Mouse (Mus musculus) 416B (cell line): ENCODE measurements around the gene Pcsk5.
"Not testable (repeated sequence)": the region's sequence is repeated elsewhere in the genome, so short reads cannot be mapped to it uniquely, and the experiment has no call there.

Experiments used
- DNase-seq: peaks from one replicate; pipeline ENCODE4 v3.0.0; 2011; ENCODE audit warnings: low read depth

Gene Pcsk5

DNA sequence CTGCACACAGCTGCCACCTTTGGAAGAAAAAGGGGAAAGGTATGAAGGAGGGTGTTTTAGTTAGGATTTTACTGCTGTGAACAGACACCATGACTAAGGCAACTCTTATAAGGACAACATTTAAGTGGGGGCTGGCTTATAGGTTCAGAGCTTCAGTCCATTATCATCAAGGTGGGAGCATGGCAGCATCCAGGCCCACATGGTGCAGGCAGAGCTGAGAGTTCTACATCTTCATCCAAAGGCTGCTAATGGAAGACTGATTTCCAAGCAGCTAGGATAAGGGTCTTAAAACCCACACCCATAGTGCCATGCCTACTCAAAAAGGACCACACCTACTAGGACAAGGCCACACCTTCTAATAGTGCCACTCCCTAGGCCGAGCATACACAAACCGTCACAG, 364.3 kb downstream of the Pcsk5 start:
- DNase-seq: not testable (repeated sequence)

DNA sequence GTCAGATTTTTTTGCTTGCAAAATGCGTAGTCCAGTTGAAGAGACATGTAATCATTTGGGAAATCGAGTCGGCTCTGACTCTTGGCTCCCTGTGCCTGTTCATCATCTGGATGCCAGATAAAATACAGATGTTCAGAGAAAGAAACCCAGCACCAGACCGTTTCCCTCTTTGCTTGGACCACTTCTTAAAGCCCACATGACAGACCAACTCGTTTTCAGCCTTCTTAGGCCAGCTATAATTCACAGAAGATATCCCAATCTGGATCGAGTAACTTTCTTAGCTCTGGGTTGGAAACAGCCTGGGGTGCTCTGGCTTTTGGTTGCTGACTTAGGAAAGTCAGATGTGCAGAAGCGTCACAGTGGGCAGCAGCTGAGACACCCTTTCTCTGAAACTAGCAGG, 365.6 kb downstream of the Pcsk5 start:
- DNase-seq: no peak

DNA sequence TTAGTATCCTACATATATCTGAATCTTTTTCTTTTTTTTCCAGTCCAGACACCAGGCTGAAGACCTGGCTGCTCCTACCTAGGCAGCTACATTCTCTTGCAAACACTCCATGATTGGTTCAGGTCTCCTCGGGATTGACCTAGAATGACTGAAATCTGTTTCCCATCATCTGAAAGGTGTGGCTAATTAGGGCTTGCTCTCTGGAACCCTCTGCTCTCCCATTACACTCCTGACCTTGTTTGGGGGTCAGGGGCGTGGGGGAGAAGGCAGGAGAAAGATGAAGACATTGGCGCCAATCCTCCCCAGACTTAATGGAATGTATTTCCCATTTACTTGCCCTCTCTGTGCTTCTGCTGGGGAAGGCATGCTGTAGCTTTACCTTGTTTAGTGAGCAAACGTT, 366.2 kb downstream of the Pcsk5 start:
- DNase-seq: no peak

DNA sequence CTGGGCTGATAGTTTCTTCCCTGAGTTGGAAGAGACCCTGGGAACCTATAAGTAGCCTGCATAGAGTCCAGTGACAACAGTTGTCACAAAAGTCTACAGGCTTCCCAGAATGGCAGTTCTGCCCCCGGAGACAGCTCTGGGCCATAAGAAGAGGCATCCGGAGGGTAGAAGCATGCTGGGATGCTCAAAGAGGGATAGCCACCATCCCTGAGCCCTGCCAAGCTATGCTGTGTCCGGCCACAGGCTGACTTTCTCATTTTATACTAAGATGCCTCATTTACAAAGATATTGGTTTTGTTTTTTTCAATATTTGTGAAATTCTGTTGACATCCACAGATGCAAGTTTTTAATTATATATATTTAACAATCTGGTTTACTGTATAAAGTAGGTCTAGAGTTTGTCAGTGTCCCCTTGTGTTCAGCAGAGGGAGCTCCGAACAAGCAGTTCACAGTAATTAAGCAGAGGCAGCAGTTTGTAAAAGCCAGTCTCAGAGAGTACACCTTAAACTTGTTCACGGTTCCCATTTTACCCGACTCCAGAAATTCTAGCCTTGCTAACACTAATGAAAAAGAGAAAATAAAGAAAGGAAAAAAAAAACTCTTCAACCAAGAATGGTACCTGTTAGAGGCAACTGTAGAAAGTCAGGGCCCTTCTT, 369.7 kb downstream of the Pcsk5 start:
- DNase-seq: peak; percentile 34

DNA sequence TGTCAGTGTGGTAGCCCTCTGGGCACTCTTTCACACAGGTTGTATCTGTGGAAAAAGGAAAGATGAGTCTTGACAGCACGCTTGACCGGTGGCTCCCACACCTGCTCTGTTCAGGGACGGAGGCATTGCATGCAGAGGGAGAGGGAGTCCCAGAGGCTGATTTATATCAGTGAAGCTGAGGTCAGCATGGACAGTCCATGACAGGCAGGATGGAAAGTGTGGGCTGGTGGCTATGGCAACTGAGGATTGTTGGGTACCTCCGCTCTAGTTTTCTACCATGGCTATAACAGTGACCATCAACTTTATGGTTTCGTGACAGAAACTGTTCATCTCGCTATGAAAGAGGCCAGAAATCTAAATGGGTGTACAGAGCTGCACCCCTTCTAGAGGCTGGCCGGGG, 385.4 kb downstream of the Pcsk5 start:
- no peak for DNase-seq

DNA sequence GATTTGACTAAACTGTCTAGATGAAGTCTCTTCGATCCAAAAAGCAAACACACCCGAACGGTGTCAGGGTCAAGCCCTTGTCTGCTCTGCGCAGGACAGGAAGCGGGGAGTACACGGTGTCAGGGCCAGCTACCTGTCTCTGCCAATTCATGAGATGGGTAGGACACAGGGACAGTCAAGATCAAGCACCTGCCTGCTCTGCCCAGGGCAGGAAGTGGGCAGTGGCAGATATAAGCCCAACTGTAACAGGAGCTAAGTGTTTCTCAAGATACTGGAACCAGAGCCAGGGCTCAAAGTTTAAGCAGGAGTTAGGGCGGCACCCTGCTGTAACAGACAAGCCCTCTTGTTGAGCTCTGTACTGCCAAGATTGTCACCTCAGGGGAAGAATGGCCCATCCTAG, 393.9 kb downstream of the Pcsk5 start:
- DNase-seq: no peak

DNA sequence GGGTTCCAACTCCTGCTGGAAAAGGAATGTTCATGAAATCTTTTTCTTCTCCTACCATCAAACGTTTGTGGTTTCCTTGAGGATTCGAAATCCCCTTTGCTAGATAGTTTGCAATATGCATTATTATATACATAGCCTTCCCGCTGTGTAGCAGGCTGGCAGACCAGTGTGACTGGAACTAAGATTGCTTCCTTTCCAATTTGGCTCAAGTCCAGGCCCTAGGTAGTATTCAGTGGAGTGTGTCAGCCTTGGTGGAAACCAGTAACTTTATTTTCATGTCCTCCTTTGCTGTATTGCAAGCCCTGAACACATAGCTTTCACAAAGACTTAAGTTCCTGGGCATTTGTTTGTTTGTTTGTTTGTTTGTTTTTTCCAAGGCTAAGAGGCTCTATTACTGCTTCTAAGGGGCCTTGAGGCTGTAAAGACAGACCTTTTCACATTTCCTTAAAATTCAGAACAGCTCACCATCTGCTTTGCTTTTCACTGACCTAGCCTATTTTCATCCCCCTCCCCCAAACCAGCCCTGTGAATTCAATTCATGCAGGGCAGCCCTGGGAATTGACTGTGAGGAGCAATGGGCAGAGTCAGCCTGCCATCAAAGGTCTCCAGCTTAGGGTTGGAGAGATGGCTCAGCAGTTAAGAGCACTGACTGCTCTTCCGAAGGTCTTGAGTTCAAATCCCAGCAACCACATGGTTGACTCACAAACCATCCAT, 397.8 kb downstream of the Pcsk5 start:
- DNase-seq: no peak

DNA sequence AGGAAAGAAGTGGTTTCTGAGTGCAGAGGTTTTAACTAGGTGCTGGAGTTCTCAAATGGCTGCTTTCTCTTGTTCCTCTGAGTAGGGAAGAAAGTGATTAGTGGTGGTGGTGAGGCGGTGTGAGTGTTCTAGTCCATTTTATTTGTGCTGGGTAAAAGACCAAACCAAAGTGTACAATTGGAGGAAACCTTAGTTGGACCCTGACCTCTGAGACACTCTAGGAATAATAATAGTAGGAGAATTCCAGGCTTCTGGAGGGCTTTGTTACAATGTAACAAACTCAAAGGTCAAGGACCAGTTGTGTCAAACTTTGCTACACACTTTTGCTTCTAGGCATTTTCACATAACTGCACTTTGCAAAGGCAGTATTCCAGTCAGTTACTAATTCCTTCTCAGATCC, 400.8 kb downstream of the Pcsk5 start:
- DNase-seq: no peak

DNA sequence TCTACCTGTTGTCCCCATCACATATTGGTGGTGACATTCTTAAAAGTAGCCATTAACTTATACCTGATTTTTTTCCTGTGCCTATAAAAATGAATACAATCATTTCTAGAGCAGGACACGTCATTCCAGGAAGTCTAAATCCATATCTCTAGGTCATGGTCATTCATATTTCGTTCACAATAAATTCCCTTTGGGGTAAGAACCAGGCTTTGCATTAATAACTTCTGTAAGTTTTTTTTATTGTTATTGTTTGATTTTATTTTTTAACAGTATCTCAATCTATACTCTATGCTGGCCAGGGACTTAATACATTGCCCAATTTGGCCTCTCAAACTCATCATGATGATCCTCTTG, 408.9 kb downstream of the Pcsk5 start:
- DNase-seq: no peak

DNA sequence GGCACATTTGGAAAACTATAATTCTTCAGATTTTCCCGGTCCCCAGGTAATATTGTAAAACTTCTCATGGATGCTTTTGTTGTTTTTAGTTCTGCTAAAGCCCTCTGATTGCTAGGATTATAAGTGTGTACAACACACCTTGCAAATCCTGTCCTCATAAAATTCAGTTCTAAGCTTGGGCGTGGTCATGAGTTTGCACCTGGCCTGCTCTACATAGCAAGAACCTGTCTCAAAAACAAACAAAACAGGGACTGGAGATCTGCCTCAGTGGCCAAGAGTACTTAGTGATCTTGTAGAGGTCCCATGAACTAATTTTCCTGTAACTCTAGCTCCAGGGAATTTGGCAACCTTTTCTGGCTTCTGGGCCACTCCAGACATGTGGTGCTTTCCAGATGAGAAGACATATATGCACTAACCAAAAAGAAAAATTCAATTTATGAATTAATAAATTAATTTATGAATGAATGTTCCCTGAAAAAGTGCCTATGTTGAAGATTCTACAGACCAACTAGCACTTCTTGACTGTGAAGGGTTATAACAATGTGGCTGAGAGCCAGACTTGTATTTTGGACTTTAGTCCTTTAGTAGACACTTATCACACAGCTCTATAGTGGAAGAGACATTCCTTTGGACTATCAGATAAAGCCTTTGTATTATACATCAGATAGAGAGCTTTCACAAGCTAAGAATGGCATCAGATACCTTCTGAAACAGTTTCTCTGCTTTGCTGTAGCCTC, 409.4 kb downstream of the Pcsk5 start:
- DNase-seq: no peak

DNA sequence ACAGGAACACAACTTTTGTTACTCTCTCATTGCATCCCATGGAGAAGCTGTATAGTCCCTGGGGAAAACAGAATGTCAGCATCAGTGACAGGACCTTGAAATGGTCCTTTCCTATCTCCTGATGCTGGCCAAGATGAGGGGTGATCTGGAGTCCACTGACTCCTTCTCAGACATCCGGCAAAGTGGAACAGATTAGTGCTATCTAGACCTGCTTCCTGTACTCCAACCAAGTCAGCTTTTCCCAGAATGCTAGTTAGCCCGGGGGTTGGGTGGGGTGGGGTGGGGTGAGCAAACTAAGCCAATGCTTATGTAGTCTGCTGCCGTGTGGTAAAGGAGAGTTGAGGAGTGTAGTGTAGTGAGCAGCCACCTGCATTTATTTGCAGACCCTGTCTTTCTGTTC, 414.1 kb downstream of the Pcsk5 start:
- DNase-seq: no peak

DNA sequence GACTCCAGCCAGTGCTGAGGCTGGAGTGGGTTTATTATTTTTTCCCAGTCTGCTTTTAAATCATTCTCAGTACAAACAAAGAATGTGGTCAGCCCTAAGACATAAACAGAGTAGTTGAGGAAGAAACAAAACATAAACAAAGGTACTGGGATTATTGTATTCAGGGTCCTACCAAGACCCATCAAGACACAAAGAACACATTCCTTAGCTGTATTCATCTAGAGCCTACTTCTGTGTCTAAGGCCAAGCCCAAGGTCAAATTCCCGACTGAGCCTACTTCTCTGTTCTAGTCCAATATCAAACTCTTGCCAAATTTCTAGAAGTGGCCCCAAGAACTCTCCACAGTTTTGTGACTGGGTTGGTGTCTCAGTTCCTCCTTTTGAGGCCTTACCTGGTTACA, 419.6 kb downstream of the Pcsk5 start:
- DNase-seq: no peak

DNA sequence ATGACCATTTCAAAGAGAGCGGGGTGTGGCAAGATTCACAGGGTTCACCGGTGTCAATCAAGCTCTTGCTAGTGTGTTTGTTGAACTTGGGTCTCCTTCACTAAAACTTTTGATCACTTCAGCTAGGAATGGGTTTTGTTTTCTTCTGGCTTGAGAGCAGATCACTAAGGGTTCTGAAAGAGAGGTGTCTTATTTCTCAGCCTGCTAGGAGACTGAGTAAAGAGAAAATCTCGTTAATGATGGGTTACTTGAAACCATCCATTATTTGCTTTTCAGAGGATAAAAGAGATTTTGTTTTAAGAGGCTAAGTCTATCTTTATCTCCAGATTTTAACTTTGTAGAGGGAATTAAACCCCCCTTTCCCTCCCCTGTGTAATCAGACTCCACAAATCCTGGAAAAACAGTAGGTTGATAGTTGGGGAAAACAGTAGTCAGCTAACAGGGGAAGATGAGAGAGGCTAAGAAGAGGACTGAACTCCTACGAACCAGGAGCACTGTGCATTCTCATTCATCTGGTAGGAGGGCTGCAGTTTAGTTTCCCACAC, 424.4 kb downstream of the Pcsk5 start:
- DNase-seq: no peak

DNA sequence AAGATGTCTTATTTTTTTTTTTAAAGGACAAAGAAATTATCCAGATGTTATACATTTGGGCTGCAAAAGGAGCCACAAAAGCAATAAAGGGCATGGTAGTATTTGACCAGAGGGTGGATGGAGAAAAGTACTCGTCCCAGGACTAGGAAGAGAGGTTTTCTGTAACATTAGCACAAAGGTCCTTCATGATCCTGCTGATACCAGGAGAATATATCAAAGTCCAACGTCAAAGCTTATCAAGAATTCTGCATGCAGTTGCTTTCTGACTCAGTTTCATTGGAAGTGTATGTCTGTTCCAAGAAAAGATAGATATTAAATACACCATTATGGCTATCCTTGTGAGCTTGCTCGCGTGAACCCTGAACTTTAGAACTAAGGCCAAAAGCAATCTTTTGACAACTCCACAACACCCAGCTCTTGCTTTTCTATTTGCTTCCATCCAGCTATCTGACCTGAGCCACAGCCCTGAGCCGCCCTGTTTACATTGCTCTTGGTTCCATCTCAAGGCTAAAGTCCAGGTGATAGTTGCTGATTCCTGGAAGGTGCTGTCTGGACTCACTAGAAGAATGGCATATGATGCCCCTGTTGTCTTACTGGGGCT, 426.9 kb downstream of the Pcsk5 start:
- no peak for DNase-seq

DNA sequence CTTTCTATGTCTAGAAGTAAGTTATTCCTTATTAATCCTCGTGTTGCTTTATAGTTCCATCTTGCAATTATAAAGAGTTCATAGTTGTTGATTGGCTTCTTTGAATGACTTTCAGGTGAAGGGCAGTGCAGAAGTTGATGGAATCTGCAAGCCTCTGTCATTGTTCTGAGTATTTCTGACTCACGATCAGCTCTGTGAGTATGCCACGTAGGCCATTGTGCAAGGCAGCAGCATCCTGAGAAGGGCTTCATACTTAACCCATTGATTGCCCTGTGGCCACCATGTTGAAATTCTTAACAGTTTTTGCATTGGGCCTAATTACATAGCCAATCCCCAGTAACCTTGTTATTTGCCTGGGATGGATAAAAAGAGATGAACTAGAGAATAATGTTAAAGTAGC, 428.1 kb downstream of the Pcsk5 start:
- no peak for DNase-seq

DNA sequence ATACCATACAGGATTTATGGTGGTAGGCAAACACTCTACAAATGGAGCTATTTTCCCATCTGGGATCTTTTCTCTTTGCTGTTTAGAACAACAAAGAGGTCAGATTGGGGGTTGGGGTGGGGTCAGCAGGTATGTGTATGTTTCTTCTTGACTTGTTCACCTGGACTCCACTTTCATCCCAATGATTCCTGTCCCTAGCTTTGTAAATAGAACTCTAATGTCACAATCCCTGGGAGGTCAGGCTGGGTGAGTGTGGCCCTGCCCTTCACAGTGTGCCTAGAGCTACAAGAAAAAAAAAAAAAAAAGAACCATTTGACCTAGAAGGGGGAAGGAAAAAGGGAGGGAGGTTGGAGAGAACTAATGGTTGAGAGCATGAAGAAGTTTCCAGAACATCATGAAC, 428.8 kb downstream of the Pcsk5 start:
- no peak for DNase-seq

DNA sequence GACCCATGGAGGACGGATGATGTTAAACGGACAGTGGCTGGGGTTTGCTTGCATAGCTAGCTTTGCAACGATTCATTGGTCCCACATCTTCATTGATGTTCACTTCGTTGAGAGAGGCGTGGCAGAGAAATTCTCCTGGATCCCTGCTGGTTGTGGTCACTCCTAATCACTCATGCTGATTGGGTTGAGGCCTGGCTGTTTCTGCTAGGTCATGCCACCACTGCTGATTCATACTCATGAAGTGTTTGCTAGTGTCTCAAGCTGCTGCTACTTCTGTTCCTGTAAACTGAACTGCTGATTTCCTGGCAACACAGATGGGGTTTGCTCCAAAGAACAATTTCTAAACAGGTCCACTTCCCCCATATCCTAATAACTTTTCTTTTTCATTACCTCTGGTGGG, 430.6 kb downstream of the Pcsk5 start:
- DNase-seq: no peak

DNA sequence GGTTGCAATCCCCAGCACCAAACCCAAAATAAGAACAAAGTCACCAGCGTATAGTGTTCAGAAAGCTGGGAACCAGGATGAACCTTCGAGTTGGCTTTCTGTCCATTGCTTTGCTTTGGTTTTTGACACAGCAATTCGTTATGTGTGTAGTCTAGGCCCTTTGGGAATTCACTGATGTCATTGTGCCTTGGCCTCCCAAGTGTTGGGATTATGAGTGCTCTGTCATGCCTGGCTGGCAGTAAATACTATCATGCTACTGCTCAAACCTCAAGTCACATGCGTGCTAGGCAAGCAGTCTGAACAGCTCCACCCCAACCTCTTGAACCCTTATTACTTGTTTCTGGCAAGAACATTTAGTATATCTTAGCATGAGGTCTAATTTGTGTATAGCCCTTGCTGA, 434.3 kb downstream of the Pcsk5 start:
- DNase-seq: no peak

DNA sequence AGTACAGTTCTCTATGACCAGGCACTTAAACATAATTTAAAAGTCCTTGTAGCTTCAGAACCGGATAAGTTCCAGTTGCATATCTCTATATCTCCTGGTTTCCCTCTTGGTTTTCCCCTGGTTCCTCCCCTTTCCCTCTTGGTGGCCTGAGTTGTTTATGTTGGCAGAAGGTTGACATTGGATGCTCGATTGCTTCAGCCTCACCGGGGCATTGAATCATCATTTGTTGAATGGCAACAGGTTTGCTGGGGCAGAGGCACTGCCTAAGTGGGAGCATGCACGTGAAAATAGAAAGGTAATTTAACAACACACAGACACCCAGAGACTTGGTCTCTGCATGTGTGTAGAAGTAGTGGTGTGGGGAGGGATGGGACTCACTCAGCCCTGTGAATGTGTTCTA, 436.9 kb downstream of the Pcsk5 start:
- DNase-seq: peak; percentile 45

DNA sequence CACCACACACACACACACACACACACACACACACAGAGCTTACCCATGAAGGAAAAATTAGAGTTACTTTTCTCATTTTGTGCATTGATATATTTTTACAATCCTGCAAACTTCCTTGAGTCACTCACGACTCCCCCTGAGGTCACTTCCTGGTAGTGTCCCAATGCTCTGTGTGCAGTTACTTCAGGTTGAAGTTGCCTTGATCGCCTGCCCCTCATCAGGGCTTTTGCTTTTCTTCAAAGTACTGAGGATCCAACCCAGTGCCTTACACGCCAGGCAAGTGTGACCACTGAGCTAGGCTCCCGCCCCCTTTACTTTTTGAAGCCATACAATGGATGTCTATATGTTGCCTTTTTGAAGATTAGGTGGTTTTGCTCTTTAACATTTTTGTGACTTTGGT, 437.5 kb downstream of the Pcsk5 start:
- DNase-seq: peak; percentile 36

DNA sequence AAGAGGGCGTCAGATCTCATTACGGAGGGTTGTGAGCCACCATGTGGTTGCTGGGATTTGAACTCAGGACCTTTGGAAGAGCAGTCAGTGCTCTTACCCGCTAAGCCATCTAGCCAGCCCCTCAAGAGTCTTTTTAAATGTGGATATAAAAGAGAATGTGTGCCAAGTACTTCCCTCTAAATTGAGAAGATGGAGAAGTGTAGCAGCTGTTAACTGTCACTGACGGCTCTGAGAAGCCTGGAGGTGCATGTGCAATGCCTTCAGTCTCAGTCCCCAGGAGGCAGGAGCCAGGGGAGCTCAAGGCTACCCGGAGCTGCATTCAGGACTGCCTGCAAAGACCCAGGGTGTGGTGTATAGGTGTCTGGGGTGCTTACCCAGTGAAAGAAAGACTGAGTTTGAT, 439.5 kb downstream of the Pcsk5 start:
- DNase-seq: no peak

DNA sequence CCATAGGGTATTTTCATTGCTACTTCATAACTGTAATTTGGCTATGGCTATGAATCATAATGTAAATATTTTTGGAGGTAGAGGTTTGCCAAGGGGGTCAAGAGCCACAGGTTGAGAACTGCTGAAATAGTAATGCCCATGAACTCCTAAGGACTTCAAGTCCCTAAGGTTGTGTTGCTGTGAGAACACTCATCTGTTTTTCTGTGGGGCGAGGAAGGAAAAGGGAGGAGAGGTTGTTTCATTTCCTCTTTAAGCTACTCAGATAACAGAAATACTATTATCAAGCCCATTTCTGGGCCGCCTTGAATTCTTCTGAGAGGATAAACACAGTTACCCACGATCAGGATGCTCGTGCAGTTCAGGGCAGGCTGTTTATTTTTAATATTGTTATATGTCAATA, 440.6 kb downstream of the Pcsk5 start:
- DNase-seq: peak; percentile 21
